Mouse (Mus musculus): ENCODE data around the gene Rasgrf1. TPM values are rescaled to one million over a fixed set of nuclear protein-coding genes. Genes with fewer than 3 reads are reported as not detected.
A peak's percentile ranks its signal among the peaks of the same experiment; 100 is the strongest.

Gene Rasgrf1
- polyA plus RNA-seq (2016; fragmentation: Nextera tagmentation; extraction: Ambion mirVana) = 0.13 and 0.22 TPM in 2 replicates

DNA sequence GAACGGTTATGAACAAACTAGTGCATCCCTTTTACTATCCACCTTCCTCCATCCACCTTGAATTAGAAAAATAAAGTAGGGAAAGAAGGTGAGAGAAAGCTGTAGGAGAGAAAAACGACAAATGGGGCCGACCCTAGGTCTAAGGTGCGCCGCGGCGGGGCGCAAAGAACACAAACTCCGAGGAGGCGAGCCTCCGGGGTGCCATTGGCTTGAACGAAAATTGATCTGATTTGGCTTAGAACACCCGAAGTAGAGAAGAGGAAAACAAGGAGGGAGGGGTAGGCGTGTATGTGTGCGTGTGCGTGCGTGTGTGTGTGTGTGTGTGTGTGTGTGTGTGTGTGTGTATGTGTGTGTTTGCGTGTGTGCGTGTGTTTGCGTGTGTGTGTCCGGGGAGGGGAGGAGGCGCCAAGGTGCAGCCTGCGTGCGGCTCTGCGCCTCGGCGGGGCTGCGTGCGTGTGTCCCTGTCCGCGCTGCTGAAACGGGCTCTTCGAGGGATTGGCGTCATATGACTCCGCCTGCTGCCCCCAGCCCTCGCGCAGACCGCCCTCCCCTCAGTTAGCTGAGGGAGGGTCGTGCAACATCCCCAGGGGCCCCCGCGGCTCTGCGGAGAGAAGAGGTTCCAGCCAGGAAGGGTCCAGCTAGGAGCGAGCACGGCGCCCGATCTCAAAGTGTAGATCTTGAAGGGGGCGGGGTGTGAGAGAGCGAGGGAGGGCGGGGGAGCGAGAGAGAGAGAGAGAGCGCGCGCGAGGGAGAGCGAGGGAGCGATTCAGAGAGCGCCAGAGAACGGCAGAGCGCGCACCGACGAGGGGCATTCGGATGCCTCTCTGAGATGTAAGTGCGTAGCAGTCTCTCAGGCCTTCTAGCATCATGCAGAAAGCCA lies at the start of gene Rasgrf1:
Gene Rasgrf1, plus strand, starts transcription at position 778 of the 880 bp plus-strand sequence.
- peaks cover 91% of the 10 kb centered on the region for H3K27me3 ChIP-seq (ENCODE audit: insufficient read depth, poor library complexity, severe bottlenecking)
- DNase-seq (ENCODE audit: low spot score) = no peak
- H3K4me1 ChIP-seq = peaks cover 29% of the 10 kb centered on the region
- no peak within 1 kb of the TSS for H3K27ac ChIP-seq
- H3K4me3 ChIP-seq = peak within 1 kb of the TSS; percentile 67
- H3K9me3 ChIP-seq = no peaks in the 10 kb centered on the region
- under 1% methylated on average over 63 of the region's 64 CpGs for whole genome bisulfite sequencing
- H3K36me3 ChIP-seq = no peaks in the 10 kb centered on the region

DNA sequence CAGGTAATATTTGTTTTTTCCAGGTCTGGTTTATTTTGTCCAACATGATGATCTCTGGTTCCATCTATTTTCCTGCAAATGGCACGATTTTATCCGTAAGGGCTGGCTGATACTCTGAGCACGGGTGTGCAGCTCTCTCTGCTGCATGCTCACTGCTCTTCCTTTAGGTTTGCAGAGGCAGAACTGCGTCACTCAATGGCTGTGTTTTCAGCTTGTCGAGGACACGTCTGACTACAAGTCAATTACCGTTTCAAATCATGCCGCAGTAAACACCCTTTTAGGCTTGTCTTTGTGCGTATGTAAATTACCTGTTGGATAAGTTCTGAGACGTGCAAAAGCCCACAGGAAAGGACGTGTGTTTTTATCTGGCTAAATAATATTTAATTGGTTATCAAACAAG lies 49.6 kb upstream of the Rasgrf1 start:
- Histone ChIP-seq H3K9me3 (no peaks in the 10 kb centered on the region), H3K36me3 (no peaks in the 10 kb centered on the region), H3K4me3 (no peak overlapping the region), H3K4me1 (no peaks in the 10 kb centered on the region), H3K27me3 (ENCODE audit: insufficient read depth, poor library complexity, severe bottlenecking) (no peaks in the 10 kb centered on the region), H3K27ac (no peak overlapping the region)
- 68% methylated on average over 11 of the region's 11 CpGs for WGBS
- no peak for DNase-seq (ENCODE audit: low spot score)

DNA sequence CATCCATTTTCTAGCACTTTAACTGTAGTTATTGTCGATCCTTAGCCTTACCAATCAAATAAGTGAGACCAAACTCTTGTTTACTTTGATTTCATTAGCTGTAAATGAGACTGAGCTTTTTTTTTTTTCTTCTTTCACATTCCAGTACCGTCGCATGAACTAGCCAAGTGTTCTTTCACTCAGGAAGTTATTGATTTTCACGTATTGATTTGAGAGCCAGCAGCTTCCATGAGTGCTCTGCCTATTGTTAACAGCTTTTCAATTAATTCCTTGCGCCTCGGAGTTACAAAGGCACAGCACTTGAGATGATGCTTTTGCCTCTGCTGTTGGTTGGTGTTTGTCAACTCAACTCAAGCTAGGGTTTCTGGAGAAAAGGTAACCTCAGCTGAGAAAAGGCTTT lies 49.1 kb upstream of the Rasgrf1 start:
- no peaks in the 10 kb centered on the region for H3K36me3 ChIP-seq
- no peak overlapping the region for H3K27ac ChIP-seq
- no peaks in the 10 kb centered on the region for H3K4me1 ChIP-seq
- no peaks in the 10 kb centered on the region for H3K9me3 ChIP-seq
- WGBS = 72% methylated on average over 6 of the region's 6 CpGs
- no peak for DNase-seq (ENCODE audit: low spot score)
- H3K4me3 ChIP-seq = no peak overlapping the region
- no peaks in the 10 kb centered on the region for H3K27me3 ChIP-seq (ENCODE audit: insufficient read depth, poor library complexity, severe bottlenecking)

DNA sequence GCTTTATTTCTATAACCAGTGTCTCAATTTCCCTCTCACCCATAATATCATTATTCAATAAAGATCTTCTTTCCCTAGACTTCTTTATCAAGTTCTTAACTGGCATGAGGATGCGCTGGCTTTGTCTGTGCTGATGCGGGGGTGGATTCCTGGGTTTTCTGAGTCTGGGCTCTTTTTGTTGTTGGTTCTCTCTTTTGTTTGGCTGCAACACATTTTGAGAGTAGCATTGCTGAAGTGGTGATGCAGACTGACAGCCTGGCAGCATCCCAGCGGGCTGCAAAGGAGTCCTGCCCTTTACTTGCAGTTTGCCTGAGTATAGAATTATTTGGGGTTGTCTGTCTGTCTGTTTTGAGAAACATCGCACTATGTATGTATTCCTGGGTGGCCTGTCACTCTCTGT lies 42.6 kb upstream of the Rasgrf1 start:
- Histone ChIP-seq H3K27me3 (ENCODE audit: insufficient read depth, poor library complexity, severe bottlenecking) (peaks cover 49% of the 10 kb centered on the region), H3K9me3 (no peaks in the 10 kb centered on the region), H3K4me3 (no peak overlapping the region), H3K4me1 (no peaks in the 10 kb centered on the region), H3K36me3 (no peaks in the 10 kb centered on the region), H3K27ac (no peak overlapping the region)
- 54% methylated on average over 4 of the region's 4 CpGs for WGBS
- DNase-seq (ENCODE audit: low spot score) = no peak

DNA sequence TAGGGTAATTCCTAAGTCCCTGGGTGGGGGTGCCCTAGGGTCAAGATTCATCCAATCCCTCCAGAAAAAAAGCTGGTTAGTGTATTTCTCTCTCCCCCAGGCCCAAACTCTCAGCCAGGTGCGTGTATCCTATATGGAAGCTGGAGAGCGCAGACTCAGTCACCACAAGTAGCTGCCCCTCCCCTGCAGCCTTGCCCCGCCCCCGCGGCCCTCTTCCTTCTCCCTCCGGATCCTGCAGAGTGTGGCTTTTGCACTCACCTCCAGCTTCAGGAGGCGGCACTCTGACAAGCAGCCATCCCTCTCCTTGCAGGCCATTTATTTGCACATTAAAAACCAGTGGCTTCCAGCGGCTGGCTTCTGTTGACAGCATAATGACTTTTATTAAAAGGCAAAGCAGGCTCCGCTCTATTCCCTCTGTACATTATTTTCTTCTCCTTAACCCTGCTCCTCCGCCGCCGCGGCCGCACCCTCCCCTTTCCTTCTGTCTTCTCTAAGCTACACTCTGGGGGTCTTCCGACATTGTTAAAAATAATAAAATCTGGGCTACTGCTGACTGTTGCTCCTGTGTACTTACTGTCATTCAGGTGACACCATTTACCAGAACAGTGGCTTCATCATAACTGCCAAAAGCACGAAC lies 41.5 kb upstream of the Rasgrf1 start:
- Histone ChIP-seq H3K36me3 (no peaks in the 10 kb centered on the region), H3K9me3 (no peaks in the 10 kb centered on the region), H3K4me1 (no peaks in the 10 kb centered on the region), H3K4me3 (peak overlapping the region; percentile 35), H3K27ac (no peak overlapping the region), H3K27me3 (ENCODE audit: insufficient read depth, poor library complexity, severe bottlenecking) (peaks cover 59% of the 10 kb centered on the region)
- 1% methylated on average over 16 of the region's 16 CpGs for WGBS
- no peak for DNase-seq (ENCODE audit: low spot score)

DNA sequence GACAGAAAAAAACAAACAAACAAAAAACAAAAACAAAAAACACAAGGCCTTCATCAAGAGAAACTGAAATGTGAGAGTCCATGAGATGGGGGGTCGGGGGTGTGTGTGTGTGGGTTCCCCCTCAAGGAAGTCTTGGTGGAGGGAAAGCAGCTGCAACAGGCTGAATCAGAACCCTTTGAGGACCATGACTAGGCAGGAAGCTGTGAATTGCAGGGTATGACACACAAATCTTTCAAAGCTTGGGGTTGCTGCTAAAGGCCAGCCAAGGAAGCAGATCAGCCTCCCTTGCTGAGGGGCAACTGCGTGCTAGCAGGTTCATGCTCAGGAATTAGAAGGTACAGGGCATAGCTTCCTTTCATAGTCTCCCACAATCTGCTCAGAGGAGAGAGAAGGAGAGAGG lies 40.1 kb upstream of the Rasgrf1 start:
- peaks cover 72% of the 10 kb centered on the region for H3K27me3 ChIP-seq (ENCODE audit: insufficient read depth, poor library complexity, severe bottlenecking)
- H3K4me1 ChIP-seq = no peaks in the 10 kb centered on the region
- no peak overlapping the region for H3K27ac ChIP-seq
- H3K36me3 ChIP-seq = no peaks in the 10 kb centered on the region
- WGBS = 15% methylated on average over 2 of the region's 2 CpGs
- no peak for DNase-seq (ENCODE audit: low spot score)
- H3K4me3 ChIP-seq = no peak overlapping the region
- no peaks in the 10 kb centered on the region for H3K9me3 ChIP-seq

DNA sequence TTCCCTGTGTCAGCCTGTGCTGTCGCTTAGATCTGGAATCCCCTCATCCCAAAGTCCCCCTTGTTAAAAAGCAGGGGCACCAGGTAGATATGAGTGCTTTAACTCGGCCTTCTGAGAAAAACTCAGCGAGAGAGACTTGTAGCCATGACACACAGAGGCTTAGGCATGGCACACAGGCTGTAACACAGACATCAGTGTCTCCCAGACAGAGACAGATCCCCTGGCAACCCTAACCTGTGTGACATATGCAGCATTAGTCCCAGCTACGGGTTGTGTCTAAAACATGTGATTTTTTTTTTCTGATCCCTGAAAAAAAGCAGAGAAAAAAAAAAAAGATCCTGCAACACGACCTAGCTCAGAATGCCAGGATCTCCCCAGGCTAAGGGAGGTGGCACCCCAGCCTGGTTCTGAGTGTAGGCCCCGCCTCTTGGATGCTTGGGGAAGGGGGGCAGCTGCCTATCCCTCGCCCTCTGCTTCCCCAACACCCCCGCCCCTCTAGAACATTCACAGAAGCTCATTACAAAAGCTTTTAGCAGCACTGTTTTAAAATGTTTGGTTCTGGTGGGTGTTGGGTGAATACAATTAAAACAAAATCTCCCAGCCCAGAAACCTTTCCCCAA lies 39.1 kb upstream of the Rasgrf1 start:
- 6% methylated on average over 8 of the region's 8 CpGs for WGBS
- no peak for DNase-seq (ENCODE audit: low spot score)
- Histone ChIP-seq H3K36me3 (no peaks in the 10 kb centered on the region), H3K9me3 (no peaks in the 10 kb centered on the region), H3K4me3 (no peak overlapping the region), H3K27ac (no peak overlapping the region), H3K4me1 (no peaks in the 10 kb centered on the region), H3K27me3 (ENCODE audit: insufficient read depth, poor library complexity, severe bottlenecking) (peaks cover 82% of the 10 kb centered on the region)

DNA sequence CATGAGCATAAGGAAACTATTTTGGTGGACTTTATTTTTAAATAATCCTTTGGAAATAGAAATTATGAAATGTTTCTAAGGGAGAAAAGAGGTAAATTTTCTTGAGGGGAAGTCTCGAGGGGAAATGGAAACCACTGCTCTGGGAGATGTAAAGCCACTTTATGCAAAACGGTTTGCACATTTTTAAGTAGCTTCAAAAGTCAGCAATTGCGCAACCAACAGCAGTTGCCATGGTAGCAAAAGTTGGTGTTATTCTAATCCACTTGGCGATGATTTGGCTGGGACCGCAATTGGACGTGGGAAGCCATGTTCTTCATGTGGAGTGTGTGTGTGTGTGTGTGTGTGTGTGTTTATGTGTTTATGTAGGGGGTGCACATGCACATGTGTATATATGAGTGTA lies 37.6 kb upstream of the Rasgrf1 start:
- Histone ChIP-seq H3K9me3 (no peaks in the 10 kb centered on the region), H3K4me1 (no peaks in the 10 kb centered on the region), H3K27ac (no peak overlapping the region), H3K27me3 (ENCODE audit: insufficient read depth, poor library complexity, severe bottlenecking) (peaks cover 89% of the 10 kb centered on the region), H3K4me3 (no peak overlapping the region), H3K36me3 (no peaks in the 10 kb centered on the region)
- WGBS = 82% methylated on average over 6 of the region's 6 CpGs
- no peak for DNase-seq (ENCODE audit: low spot score)

DNA sequence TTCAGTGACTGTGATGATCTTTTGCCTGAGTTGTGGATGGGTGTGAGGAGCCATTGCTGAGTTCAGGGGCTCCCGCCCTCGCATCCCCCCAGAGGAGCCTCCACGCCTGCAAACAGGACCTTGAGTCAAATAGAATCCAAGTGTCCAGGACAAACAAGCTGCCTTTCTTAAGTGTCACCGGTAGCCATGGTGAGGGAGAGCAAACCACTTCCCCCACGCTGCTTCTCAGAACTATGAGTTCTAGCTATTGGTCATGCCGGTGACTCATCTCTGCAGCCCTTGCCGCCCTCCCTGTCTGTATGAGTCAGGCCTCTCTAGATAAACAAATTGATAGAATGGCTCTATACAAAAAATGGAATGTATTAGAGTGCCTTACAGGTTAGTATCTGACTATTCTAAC lies 35.3 kb upstream of the Rasgrf1 start:
- Histone ChIP-seq H3K27me3 (ENCODE audit: insufficient read depth, poor library complexity, severe bottlenecking) (peaks cover 78% of the 10 kb centered on the region), H3K36me3 (no peaks in the 10 kb centered on the region), H3K4me1 (no peaks in the 10 kb centered on the region), H3K9me3 (no peaks in the 10 kb centered on the region; the same call in 1 of the 2 replicates), H3K27ac (no peak overlapping the region), H3K4me3 (no peak overlapping the region)
- whole genome bisulfite sequencing = 59% methylated on average over 7 of the region's 7 CpGs
- no peak for DNase-seq (ENCODE audit: low spot score)

DNA sequence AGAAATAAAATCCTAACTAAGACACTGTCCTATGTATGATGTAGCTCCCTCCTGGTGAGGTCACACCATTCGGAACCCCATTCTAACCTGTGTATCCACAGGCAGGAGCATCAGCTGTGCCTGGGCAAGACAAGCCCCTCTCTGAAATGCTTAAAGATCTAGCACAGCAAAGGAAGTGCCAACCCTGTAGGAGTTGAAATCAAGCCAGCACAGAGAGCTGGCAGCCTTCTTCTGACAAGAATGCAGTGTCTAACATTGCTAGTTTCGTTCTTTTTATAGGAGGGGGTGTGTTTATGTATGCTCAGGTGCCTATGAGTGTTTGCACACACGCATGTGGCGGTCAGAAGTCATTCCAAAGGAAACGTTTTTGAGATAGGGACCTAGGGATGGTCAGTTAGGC lies 34.2 kb upstream of the Rasgrf1 start:
- H3K4me1 ChIP-seq = 0 out of 2 replicates have a peak, but pooled peaks cover 3% of the 10 kb centered on the region
- H3K27ac ChIP-seq = no peak overlapping the region
- WGBS = 58% methylated on average over 5 of the region's 5 CpGs
- peaks cover 8% of the 10 kb centered on the region for H3K9me3 ChIP-seq
- no peaks in the 10 kb centered on the region for H3K36me3 ChIP-seq
- peaks cover 78% of the 10 kb centered on the region for H3K27me3 ChIP-seq (ENCODE audit: insufficient read depth, poor library complexity, severe bottlenecking)
- no peak for DNase-seq (ENCODE audit: low spot score)
- no peak overlapping the region for H3K4me3 ChIP-seq

DNA sequence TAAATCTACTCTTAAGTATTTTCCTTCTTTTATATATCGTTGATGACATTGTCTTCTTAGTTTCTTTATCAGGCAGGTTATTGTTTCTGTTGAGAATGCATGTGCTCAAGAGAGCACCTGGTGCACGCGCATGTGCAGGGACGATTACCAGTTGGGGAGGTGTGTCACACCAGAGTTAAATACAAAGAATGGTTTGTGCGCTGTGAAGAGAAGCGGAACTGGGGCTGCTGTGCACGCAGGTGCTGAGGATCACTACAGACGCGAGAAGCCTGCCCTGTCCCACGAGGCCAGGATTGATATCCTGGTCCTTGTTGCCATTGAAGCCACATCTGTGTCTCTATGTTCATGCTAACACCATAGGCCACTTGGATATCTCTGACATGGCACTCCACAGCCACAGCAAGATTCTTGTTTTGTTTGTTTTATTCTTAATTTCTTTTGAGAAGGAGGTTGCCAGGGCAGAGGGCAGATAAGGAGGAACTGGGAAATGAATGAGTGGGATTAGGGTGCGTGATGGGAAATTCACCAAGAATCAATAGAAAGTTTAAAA lies 31.2 kb upstream of the Rasgrf1 start:
- no peak for DNase-seq (ENCODE audit: low spot score)
- Histone ChIP-seq H3K36me3 (no peaks in the 10 kb centered on the region), H3K27ac (no peak overlapping the region), H3K27me3 (ENCODE audit: insufficient read depth, poor library complexity, severe bottlenecking) (peaks cover 68% of the 10 kb centered on the region), H3K4me1 (0 out of 2 replicates have a peak, but pooled peaks cover 3% of the 10 kb centered on the region), H3K9me3 (peaks cover 17% of the 10 kb centered on the region), H3K4me3 (no peak overlapping the region)
- 45% methylated on average over 11 of the region's 11 CpGs for WGBS

DNA sequence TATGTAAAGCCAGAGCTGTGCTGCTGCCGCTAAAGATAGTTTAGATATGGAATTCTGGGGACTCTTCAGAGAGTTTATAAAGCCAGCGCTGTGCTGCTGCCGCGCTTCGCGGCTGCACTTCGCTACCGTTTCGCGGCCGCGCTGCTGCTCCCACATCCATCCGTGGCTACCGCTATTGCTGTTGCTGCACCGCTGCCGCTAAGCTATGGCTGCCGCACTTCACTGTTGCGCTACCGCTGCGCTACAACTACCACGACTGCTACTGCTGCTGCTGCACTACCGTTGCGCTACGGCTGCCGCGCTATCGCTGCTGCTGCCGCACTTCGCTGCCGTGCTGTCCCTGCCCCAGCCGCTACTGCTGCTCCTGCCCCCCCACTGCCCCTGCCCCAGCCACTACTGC lies 30.1 kb upstream of the Rasgrf1 start:
- Histone ChIP-seq H3K9me3 (peaks cover 17% of the 10 kb centered on the region), H3K27ac (no peak overlapping the region), H3K36me3 (no peaks in the 10 kb centered on the region), H3K4me3 (peak overlapping the region; percentile 35; the same call in 1 of the 2 replicates), H3K27me3 (ENCODE audit: insufficient read depth, poor library complexity, severe bottlenecking) (peaks cover 66% of the 10 kb centered on the region), H3K4me1 (0 out of 2 replicates have a peak, but pooled peaks cover 3% of the 10 kb centered on the region)
- no peak for DNase-seq (ENCODE audit: low spot score)
- 60% methylated on average over 31 of the region's 31 CpGs for WGBS

DNA sequence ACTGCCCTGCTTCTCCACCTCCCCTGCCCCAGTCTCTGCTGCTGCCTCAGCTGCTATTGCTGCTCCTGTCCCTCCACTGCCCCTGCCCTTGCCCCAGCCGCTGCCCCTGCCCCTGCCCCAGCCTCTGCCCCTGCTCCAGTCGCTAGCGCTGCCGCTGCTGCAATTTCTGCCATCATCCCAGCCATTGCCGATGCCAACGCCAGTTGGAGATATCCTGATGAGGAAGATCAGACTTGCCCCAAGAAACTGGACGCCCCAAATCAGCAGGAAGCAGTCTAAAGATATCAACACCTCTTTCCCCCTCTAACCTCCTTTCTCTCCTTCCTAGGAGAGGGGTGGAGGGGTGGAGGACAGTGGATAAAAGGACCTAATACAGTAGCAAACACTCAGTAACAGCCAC lies 28.2 kb upstream of the Rasgrf1 start:
- H3K27ac ChIP-seq = no peak overlapping the region
- WGBS = 79% methylated on average over 7 of the region's 7 CpGs
- peaks cover 17% of the 10 kb centered on the region for H3K9me3 ChIP-seq
- H3K4me3 ChIP-seq = no peak overlapping the region
- H3K4me1 ChIP-seq = 0 out of 2 replicates have a peak, but pooled peaks cover 3% of the 10 kb centered on the region
- H3K27me3 ChIP-seq (ENCODE audit: insufficient read depth, poor library complexity, severe bottlenecking) = peaks cover 72% of the 10 kb centered on the region
- no peak for DNase-seq (ENCODE audit: low spot score)
- H3K36me3 ChIP-seq = no peaks in the 10 kb centered on the region
